Mouse (Mus musculus): ENCODE measurements at regions not wholly inside any gene's neighbourhood (a gene's known extent, or its start where the extent isn't known, plus 50 kb on each side); places are given as distances from the start of the nearest gene placed in this dataset.

GRCm38 (mm10) chr5:52309317-52310060 is 54.1 kb upstream of the Sod3 start:
- DNase-seq (ENCODE audit: low spot score): peak; percentile 8

GRCm38 (mm10) chr5:52296303-52296702 is 67.3 kb upstream of the Sod3 start:
- DNase-seq (ENCODE audit: low spot score): no peak

- no peak for DNase-seq (ENCODE audit: low spot score)
Measured at GRCm38 (mm10) chr5:52294466-52294865, 69.1 kb upstream of the Sod3 start.

GRCm38 (mm10) chr5:52288319-52288718 is 75.3 kb upstream of the Sod3 start:
- no peak for DNase-seq (ENCODE audit: low spot score)

- DNase-seq (ENCODE audit: low spot score): no peak
Measured at GRCm38 (mm10) chr5:52280871-52281270, 82.7 kb upstream of the Sod3 start.

GRCm38 (mm10) chr5:52278111-52278510 is 85.5 kb upstream of the Sod3 start:
- DNase-seq (ENCODE audit: low spot score): no peak

- DNase-seq (ENCODE audit: low spot score): peak; percentile 42
Measured at GRCm38 (mm10) chr5:52263214-52263613, 72.9 kb upstream of the Dhx15 start.

GRCm38 (mm10) chr5:52258075-52258474 is 67.8 kb upstream of the Dhx15 start:
- DNase-seq (ENCODE audit: low spot score): no peak

- no peak for DNase-seq (ENCODE audit: low spot score)
Measured at GRCm38 (mm10) chr5:52254602-52255071, 64.3 kb upstream of the Dhx15 start.

- no peak for DNase-seq (ENCODE audit: low spot score)
Measured at GRCm38 (mm10) chr5:52249804-52250203, 59.5 kb upstream of the Dhx15 start.

GRCm38 (mm10) chr5:52243931-52244330 is 53.6 kb upstream of the Dhx15 start:
- no peak for DNase-seq (ENCODE audit: low spot score)

GRCm38 (mm10) chr5:52242414-52242813 is 52.1 kb upstream of the Dhx15 start:
- no peak for DNase-seq (ENCODE audit: low spot score)

- no peak for DNase-seq (ENCODE audit: low spot score)
Measured at GRCm38 (mm10) chr5:52240540-52240939, 50.2 kb upstream of the Dhx15 start.
